Mouse (Mus musculus): ENCODE data around the gene Fam169a.
"Not testable (repeated sequence)": the region's sequence is repeated elsewhere in the genome, so short reads cannot be mapped to it uniquely, and the experiment has no call there.

Fam169a gene

GRCm38 (mm10) chr13:97080201-97080600, 13.1 kb downstream of the Fam169a start:
- DNase-seq (ENCODE audit: low spot score): no peak

- no peak for DNase-seq (ENCODE audit: low spot score)
Observed at GRCm38 (mm10) chr13:97080615-97081014, 13.5 kb downstream of the Fam169a start.

GRCm38 (mm10) chr13:97082432-97082831, 15.3 kb downstream of the Fam169a start:
- DNase-seq (ENCODE audit: low spot score): no peak

GRCm38 (mm10) chr13:97086316-97086715, 19.2 kb downstream of the Fam169a start:
- DNase-seq (ENCODE audit: low spot score): no peak

- DNase-seq (ENCODE audit: low spot score): no peak
Observed at GRCm38 (mm10) chr13:97087421-97087820, 20.3 kb downstream of the Fam169a start.

- DNase-seq (ENCODE audit: low spot score): no peak
Observed at GRCm38 (mm10) chr13:97088183-97088582, 21.1 kb downstream of the Fam169a start.

GRCm38 (mm10) chr13:97095726-97096125, 28.6 kb downstream of the Fam169a start:
- no peak for DNase-seq (ENCODE audit: low spot score)

GRCm38 (mm10) chr13:97099187-97099852, 32.2 kb downstream of the Fam169a start, which contains the start of gene Gm6169:
Gm6169 (minus strand) TSS chr13:97099237.
- peak; percentile 69 for DNase-seq (ENCODE audit: low spot score)

- no peak for DNase-seq (ENCODE audit: low spot score)
Observed at GRCm38 (mm10) chr13:97104996-97105395, 37.9 kb downstream of the Fam169a start.

GRCm38 (mm10) chr13:97107721-97108120, 40.6 kb downstream of the Fam169a start:
- not testable (repeated sequence) for DNase-seq (ENCODE audit: low spot score)

- DNase-seq (ENCODE audit: low spot score): no peak
Observed at GRCm38 (mm10) chr13:97109046-97109445, 42.0 kb downstream of the Fam169a start.

GRCm38 (mm10) chr13:97121341-97121740, 54.3 kb downstream of the Fam169a start:
- no peak for DNase-seq (ENCODE audit: low spot score)

GRCm38 (mm10) chr13:97129654-97130053, 62.6 kb downstream of the Fam169a start:
- DNase-seq (ENCODE audit: low spot score): not testable (repeated sequence)

GRCm38 (mm10) chr13:97130413-97130812, 63.3 kb downstream of the Fam169a start:
- not testable (repeated sequence) for DNase-seq (ENCODE audit: low spot score)

- peak; percentile 96 for DNase-seq (ENCODE audit: low spot score)
Observed at GRCm38 (mm10) chr13:97137466-97138400, 70.6 kb downstream of the Fam169a start, which contains the start of the genes Gfm2 and Nsa2. Gfm2 (plus strand) TSS chr13:97137937. Nsa2 (minus strand) TSS chr13:97137937.

- not testable (repeated sequence) for DNase-seq (ENCODE audit: low spot score)
Observed at GRCm38 (mm10) chr13:97138404-97138931, 71.4 kb downstream of the Fam169a start.

- DNase-seq (ENCODE audit: low spot score): no peak
Observed at GRCm38 (mm10) chr13:97142321-97142720, 75.2 kb downstream of the Fam169a start.

GRCm38 (mm10) chr13:97145834-97146233, 78.7 kb downstream of the Fam169a start:
- DNase-seq (ENCODE audit: low spot score): peak; percentile 66

GRCm38 (mm10) chr13:97175520-97176264, 108.6 kb downstream of the Fam169a start:
- DNase-seq (ENCODE audit: low spot score): no peak

GRCm38 (mm10) chr13:97176731-97177130, 109.6 kb downstream of the Fam169a start:
- DNase-seq (ENCODE audit: low spot score): no peak

GRCm38 (mm10) chr13:97178943-97179342, 111.9 kb downstream of the Fam169a start:
- no peak for DNase-seq (ENCODE audit: low spot score)
